Mouse (Mus musculus) NIH3T3 (cell line): ENCODE measurements around the gene Zmpste24.

ENCODE experiments used
- DNase-seq: peaks from one replicate; pipeline ENCODE4 v3.0.0-alpha.2; 2012; ENCODE audit warnings: low read depth

The Zmpste24 gene

GRCm38 (mm10) chr4:121031440-121031839 is 66.6 kb downstream of the Zmpste24 start:
- peak; percentile 52 for DNase-seq

GRCm38 (mm10) chr4:121029632-121030031 is 68.4 kb downstream of the Zmpste24 start:
- peak; percentile 32 for DNase-seq

- DNase-seq, result peak; percentile 80
Measured at GRCm38 (mm10) chr4:121028659-121029392, 69.2 kb downstream of the Zmpste24 start.

DNA sequence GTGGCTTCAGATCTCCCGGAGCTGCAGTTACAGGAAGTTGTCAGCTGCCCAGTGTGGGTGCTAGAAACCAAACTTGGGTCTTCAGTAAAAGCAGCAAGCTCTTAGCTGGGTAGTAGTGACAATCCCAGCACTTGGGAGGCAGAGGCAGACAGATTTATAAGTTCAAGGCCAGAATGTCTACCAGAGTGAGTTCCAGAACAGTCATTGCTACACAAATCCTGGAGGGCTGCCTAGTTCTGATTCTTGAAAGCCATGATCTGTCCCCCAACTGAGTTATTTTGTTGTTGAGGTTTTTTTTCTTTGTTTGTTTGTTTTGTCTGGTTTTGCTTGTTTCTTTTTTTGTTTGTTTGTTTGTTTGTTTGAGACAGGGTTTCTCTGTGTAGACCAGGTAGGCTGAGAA is 69.9 kb downstream of the Zmpste24 start:
- peak; percentile 36 for DNase-seq

- no peak for DNase-seq
Measured at GRCm38 (mm10) chr4:121025681-121026080, 72.4 kb downstream of the Zmpste24 start.

- peak; percentile 88 for DNase-seq
Measured at GRCm38 (mm10) chr4:121023941-121024340, 74.1 kb downstream of the Zmpste24 start.

- no peak for DNase-seq
Measured at GRCm38 (mm10) chr4:121023464-121023863, 74.6 kb downstream of the Zmpste24 start.

- peak; percentile 48 for DNase-seq
Measured at GRCm38 (mm10) chr4:121021911-121022310, 76.1 kb downstream of the Zmpste24 start.

DNA sequence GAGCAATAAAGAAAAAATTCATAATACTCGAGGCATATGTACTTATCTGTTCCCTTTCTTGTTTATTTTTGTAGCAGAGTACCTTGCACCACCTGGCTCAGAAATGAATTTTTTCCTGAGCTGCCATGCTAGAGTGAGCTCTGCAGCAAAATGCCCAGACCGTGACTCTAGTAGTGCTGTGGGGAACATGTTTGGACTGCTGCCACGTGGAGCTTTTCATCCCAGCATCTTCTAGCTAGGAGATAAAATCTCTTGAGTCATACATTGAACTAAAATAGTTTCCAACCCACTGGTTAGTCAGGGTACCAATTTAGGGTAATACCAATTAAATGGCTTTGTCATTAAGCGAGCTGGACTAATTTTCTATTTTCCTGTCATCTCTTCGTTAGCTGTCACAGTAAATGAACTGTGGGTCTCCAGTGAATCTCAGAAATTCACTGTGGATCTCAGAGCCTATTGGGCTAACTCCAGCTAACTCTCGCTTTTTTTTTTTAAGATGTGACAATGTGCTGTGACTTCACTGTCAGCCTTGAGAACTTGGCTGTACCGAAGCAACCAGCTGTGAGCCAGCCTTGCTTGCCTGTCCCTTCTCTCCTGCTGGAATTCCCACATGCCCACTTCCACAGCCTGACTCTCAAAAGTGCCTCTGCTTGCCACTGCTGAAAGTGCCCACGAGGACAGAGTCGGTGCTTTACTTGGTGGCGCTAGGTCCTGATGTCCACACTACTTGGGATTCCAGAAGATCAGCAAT is 77.8 kb downstream of the Zmpste24 start:
- DNase-seq, result peak; percentile 87

GRCm38 (mm10) chr4:121018250-121018649 is 79.8 kb downstream of the Zmpste24 start:
- no peak for DNase-seq

DNA sequence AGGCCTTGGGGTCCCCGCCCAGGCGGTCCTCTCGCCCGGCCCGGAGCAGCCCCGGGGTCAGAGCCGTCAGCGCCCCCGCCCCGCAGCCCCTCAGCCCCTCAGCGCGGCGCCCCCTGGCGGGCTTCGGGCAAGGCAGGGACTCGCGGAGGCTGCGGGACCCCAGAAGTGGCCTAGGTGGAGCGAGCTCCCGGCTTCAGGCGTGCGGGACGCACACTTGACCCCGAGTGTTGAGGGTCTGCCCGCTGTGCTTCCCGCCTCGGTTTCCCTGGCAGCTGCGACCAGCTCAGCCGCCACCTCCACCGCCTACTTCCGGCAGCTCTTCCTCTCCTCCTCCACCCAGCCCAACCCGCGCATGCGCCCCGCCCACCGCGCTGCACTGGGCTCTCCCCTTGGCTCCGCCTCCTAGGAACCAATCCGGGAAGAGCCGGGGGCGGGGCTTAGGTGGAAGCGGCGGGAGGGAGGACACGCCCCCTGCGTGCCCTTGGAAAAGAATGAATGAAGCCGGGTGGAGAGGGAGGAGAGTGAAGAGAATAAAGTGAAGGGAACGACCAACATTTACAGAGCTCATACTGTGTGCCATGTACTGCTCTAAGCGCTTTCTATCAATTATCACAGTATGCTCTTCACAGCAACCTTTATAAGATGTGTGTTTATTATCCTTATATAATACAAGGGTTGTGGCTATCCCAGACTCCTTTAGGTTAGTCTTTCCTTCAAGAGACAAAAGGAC is 80.9 kb downstream of the Zmpste24 start, which contains the start of gene Smap2:
Smap2 (minus strand) TSS at position 320 of the 730 bp plus-strand sequence.
- peak; percentile 100 for DNase-seq

DNA sequence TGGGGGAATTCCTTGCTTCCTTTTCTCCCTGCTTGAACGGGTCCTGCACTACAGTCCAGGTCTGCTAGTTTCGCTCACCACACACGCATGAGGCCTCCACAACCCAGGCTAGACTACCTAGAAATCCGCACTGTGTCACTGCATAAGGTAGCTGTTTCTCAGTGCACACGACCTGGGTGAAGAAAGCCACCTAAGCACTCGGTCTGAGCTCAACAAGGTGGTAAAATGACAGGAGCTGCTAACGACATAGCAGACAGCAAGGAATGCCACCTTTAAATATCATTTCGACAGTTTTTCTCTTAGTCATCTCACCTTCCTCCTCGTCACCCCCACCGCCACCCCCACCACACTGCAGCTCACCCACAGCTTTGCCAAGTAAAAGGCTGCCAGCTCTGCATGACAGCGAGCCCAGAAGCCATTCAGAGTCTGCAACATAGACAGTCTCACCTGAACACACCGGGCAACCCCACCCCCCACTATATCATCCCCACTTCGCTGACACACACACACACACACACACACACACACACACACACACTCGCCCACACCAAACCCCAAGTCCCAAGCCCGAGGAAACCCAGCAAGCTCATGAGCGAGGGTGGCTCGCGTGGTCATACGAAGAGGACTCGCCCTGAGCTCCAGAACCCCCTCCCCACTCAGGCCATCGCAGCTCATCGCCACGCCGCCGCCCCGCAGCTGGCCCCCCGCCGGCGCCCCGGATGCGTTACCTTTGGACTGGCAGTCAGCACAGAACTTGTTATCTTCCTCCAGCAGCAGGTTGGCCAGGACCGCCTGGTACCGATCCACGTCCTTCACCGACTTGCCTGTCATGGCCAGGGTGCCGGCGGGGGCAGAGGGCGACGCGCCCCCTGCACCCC is 81.8 kb downstream of the Zmpste24 start:
- peak; percentile 60 for DNase-seq

GRCm38 (mm10) chr4:121015268-121015659 is 82.8 kb downstream of the Zmpste24 start:
- no peak for DNase-seq

DNA sequence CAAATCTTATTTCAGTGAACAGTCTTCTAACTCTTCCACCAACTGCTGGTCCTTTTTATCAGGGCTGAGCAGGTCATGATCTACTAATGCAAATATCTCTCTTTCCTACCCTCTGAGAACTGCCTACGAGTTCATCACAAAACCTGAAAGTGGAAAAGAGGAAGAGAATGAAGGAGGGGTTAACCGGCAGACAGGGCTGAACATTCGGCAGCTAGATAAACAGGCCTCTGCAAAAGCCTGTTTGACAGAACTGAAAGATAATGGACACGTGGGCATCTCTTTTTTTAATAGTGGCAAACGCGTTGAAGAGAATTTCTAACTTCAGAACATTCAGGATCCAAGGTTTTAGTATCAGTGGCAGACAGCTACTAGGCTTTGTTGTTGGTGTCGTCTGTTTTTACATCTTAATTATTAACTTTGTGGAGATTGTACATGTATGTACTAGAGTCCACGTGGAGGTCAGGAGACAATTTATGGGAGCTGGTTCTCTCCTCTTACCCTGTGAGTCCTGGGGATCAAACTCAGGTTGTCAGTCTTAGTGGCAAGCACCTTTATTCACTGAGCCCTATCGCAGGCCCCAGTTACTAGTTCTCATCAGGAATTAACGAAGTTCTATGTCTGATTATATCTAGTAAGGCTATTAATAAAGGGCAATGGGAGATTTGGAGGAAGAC is 83.3 kb downstream of the Zmpste24 start:
- DNase-seq, result no peak

GRCm38 (mm10) chr4:121010770-121011549 is 87.1 kb downstream of the Zmpste24 start:
- peak; percentile 86 for DNase-seq
